Mouse (Mus musculus): ENCODE data around the gene Gfi1b. TPM values are rescaled to one million over a fixed set of nuclear protein-coding genes. Genes with fewer than 3 reads are reported as not detected.

The Gfi1b gene
- total and polyA plus RNA-seq, 2 experiments: not detected

- peaks cover 6% of the 10 kb centered on the region for H3K4me1 ChIP-seq (ENCODE audit: control insufficient read depth, insufficient read depth, low read length)
- H3K9ac ChIP-seq (ENCODE audit: low read depth, low read length): no peak overlapping the region
- no peak overlapping the region for H3K27ac ChIP-seq (replicated peaks; ENCODE audit: insufficient read depth, low read depth, low read length)
Observed at GRCm38 (mm10) chr2:28639794-28640193, 18.0 kb upstream of the Gfi1b start.

GRCm38 (mm10) chr2:28638886-28639285, 17.1 kb upstream of the Gfi1b start:
- Histone ChIP-seq H3K79me2 (ENCODE audit: control insufficient read depth, insufficient read depth, low read length) (peaks cover 16% of the 10 kb centered on the region; the same call in 1 of the 2 replicates), H3K36me3 (ENCODE audit: control insufficient read depth, insufficient read depth, low read length) (no peaks in the 10 kb centered on the region), H3K27me3 (ENCODE audit: control insufficient read depth, insufficient read depth, low read length) (no peaks in the 10 kb centered on the region), H3K9ac (ENCODE audit: low read depth, low read length) (no peak overlapping the region), H3K27ac (replicated peaks; ENCODE audit: insufficient read depth, low read depth, low read length) (no peak overlapping the region), H3K4me3 (ENCODE audit: insufficient read depth, low read depth, low read length) (no peak overlapping the region), H3K4me1 (ENCODE audit: control insufficient read depth, insufficient read depth, low read length) (peaks cover 6% of the 10 kb centered on the region)
- DNase-seq (ENCODE audit: extremely low read depth, low read depth, low spot score): no peak
- 54% methylated on average over 9 of the region's 9 CpGs for WGBS
- TF ChIP-seq POLR2A (IDR thresholded peaks at IDR 0.05; ENCODE audit: extremely low read depth, insufficient read depth, low read length) (no peak), CTCF (IDR thresholded peaks at IDR 0.05; ENCODE audit: low read depth, low read length) (no peak)

More at GRCm38 (mm10) chr2:28639794-28640193, 18.0 kb upstream of the Gfi1b start:
- no peak for DNase-seq (ENCODE audit: extremely low read depth, low read depth, low spot score)
- H3K36me3 ChIP-seq (ENCODE audit: control insufficient read depth, insufficient read depth, low read length): no peaks in the 10 kb centered on the region
- H3K79me2 ChIP-seq (ENCODE audit: control insufficient read depth, insufficient read depth, low read length): peaks cover 16% of the 10 kb centered on the region; the same call in 1 of the 2 replicates
- no peaks in the 10 kb centered on the region for H3K27me3 ChIP-seq (ENCODE audit: control insufficient read depth, insufficient read depth, low read length)
- TF ChIP-seq CTCF (IDR thresholded peaks at IDR 0.05; ENCODE audit: low read depth, low read length) (peak; percentile 55), POLR2A (IDR thresholded peaks at IDR 0.05; ENCODE audit: extremely low read depth, insufficient read depth, low read length) (no peak)
- H3K4me3 ChIP-seq (ENCODE audit: insufficient read depth, low read depth, low read length): no peak overlapping the region
- WGBS: 58% methylated on average over 7 of the region's 7 CpGs

GRCm38 (mm10) chr2:28638352-28638751, 16.6 kb upstream of the Gfi1b start:
- H3K27ac ChIP-seq (replicated peaks; ENCODE audit: insufficient read depth, low read depth, low read length): no peak overlapping the region
- H3K79me2 ChIP-seq (ENCODE audit: control insufficient read depth, insufficient read depth, low read length): peaks cover 16% of the 10 kb centered on the region; the same call in 1 of the 2 replicates
- TF ChIP-seq CTCF (IDR thresholded peaks at IDR 0.05; ENCODE audit: low read depth, low read length) (no peak), POLR2A (IDR thresholded peaks at IDR 0.05; ENCODE audit: extremely low read depth, insufficient read depth, low read length) (no peak)
- H3K36me3 ChIP-seq (ENCODE audit: control insufficient read depth, insufficient read depth, low read length): no peaks in the 10 kb centered on the region
- 68% methylated on average over 9 of the region's 9 CpGs for WGBS
- no peak overlapping the region for H3K4me3 ChIP-seq (ENCODE audit: insufficient read depth, low read depth, low read length)
- no peak overlapping the region for H3K9ac ChIP-seq (ENCODE audit: low read depth, low read length)
- DNase-seq (ENCODE audit: extremely low read depth, low read depth, low spot score): no peak
- H3K27me3 ChIP-seq (ENCODE audit: control insufficient read depth, insufficient read depth, low read length): no peaks in the 10 kb centered on the region
- H3K4me1 ChIP-seq (ENCODE audit: control insufficient read depth, insufficient read depth, low read length): peaks cover 5% of the 10 kb centered on the region

- H3K27ac ChIP-seq (replicated peaks; ENCODE audit: insufficient read depth, low read depth, low read length): no peak overlapping the region
- peaks cover 9% of the 10 kb centered on the region for H3K4me1 ChIP-seq (ENCODE audit: control insufficient read depth, insufficient read depth, low read length)
- DNase-seq (ENCODE audit: extremely low read depth, low read depth, low spot score): no peak
- H3K36me3 ChIP-seq (ENCODE audit: control insufficient read depth, insufficient read depth, low read length): no peaks in the 10 kb centered on the region
- TF ChIP-seq POLR2A (IDR thresholded peaks at IDR 0.05; ENCODE audit: extremely low read depth, insufficient read depth, low read length) (no peak), CTCF (IDR thresholded peaks at IDR 0.05; ENCODE audit: low read depth, low read length) (no peak)
- 89% methylated on average over 9 of the region's 9 CpGs for WGBS
- H3K4me3 ChIP-seq (ENCODE audit: insufficient read depth, low read depth, low read length): no peak overlapping the region
- peaks cover 12% of the 10 kb centered on the region; the same call in 1 of the 2 replicates for H3K79me2 ChIP-seq (ENCODE audit: control insufficient read depth, insufficient read depth, low read length)
- no peaks in the 10 kb centered on the region for H3K27me3 ChIP-seq (ENCODE audit: control insufficient read depth, insufficient read depth, low read length)
- H3K9ac ChIP-seq (ENCODE audit: low read depth, low read length): no peak overlapping the region
Observed at GRCm38 (mm10) chr2:28637106-28637845, 15.5 kb upstream of the Gfi1b start.

- Histone ChIP-seq H3K4me1 (ENCODE audit: control insufficient read depth, insufficient read depth, low read length) (peaks cover 6% of the 10 kb centered on the region), H3K79me2 (ENCODE audit: control insufficient read depth, insufficient read depth, low read length) (no peaks in the 10 kb centered on the region), H3K27ac (replicated peaks; ENCODE audit: insufficient read depth, low read depth, low read length) (0 out of 2 replicates have a peak overlapping the region, but pooled peaks have one; percentile 28), H3K4me3 (ENCODE audit: insufficient read depth, low read depth, low read length) (no peak overlapping the region), H3K36me3 (ENCODE audit: control insufficient read depth, insufficient read depth, low read length) (no peaks in the 10 kb centered on the region), H3K9ac (ENCODE audit: low read depth, low read length) (no peak overlapping the region), H3K27me3 (ENCODE audit: control insufficient read depth, insufficient read depth, low read length) (no peaks in the 10 kb centered on the region)
- DNase-seq (ENCODE audit: extremely low read depth, low read depth, low spot score): peak; percentile 92
- no peak for TF ChIP-seq CTCF (IDR thresholded peaks at IDR 0.05; ENCODE audit: low read depth, low read length)
- TF ChIP-seq POLR2A (IDR thresholded peaks at IDR 0.05; ENCODE audit: extremely low read depth, insufficient read depth, low read length): no peak
- WGBS: 26% methylated on average over 1 of the region's 1 CpGs
Observed at GRCm38 (mm10) chr2:28635199-28635598, 13.4 kb upstream of the Gfi1b start.

GRCm38 (mm10) chr2:28633136-28633535, 11.4 kb upstream of the Gfi1b start:
- TF ChIP-seq CTCF (IDR thresholded peaks at IDR 0.05; ENCODE audit: low read depth, low read length) (no peak), POLR2A (IDR thresholded peaks at IDR 0.05; ENCODE audit: extremely low read depth, insufficient read depth, low read length) (no peak)
- no peak overlapping the region for H3K9ac ChIP-seq (ENCODE audit: low read depth, low read length)

More at GRCm38 (mm10) chr2:28633136-28633535, 11.4 kb upstream of the Gfi1b start:
- H3K36me3 ChIP-seq (ENCODE audit: control insufficient read depth, insufficient read depth, low read length): no peaks in the 10 kb centered on the region
- peaks cover 6% of the 10 kb centered on the region for H3K4me1 ChIP-seq (ENCODE audit: control insufficient read depth, insufficient read depth, low read length)
- WGBS: 46% methylated on average over 4 of the region's 4 CpGs
- H3K27me3 ChIP-seq (ENCODE audit: control insufficient read depth, insufficient read depth, low read length): no peaks in the 10 kb centered on the region
- H3K4me3 ChIP-seq (ENCODE audit: insufficient read depth, low read depth, low read length): no peak overlapping the region
- DNase-seq (ENCODE audit: extremely low read depth, low read depth, low spot score): no peak
- peak overlapping the region; percentile 15; the same call in 1 of the 2 replicates for H3K27ac ChIP-seq (replicated peaks; ENCODE audit: insufficient read depth, low read depth, low read length)
- no peaks in the 10 kb centered on the region for H3K79me2 ChIP-seq (ENCODE audit: control insufficient read depth, insufficient read depth, low read length)

Measured in liver, adult 2 months (tissue).